Comparison of ENCODE assay signal across 7 mouse cellular contexts in genomic region chr3:87620218-87620891, GRCm38 (mm10). TPM values are rescaled to one million over a fixed set of nuclear protein-coding genes. Genes with fewer than 3 reads are reported as not detected.
DNase-seq lines count a peak whose midpoint lies in the region; ATAC-seq and TF ChIP-seq lines count a peak whose summit lies in the region.

No protein-coding gene starts in this region.

- H3K36me3 ChIP-seq in forebrain, embryonic 13.5 days (ENCODE audit: poor library complexity, severe bottlenecking) = 0 out of 2 replicates have a peak, but pooled peaks cover 2% of the 10 kb centered on the region
- H3K36me3 ChIP-seq in limb, embryonic 15.5 days = no peaks in the 10 kb centered on the region
- H3K36me3 ChIP-seq in stomach, embryonic 15.5 days = no peaks in the 10 kb centered on the region

- H3K4me2 ChIP-seq in forebrain, embryonic 13.5 days = peak overlapping the region; percentile 98
- peak overlapping the region; percentile 80 for H3K4me2 ChIP-seq in limb, embryonic 15.5 days
- peak overlapping the region; percentile 90 for H3K4me2 ChIP-seq in stomach, embryonic 15.5 days

- H3K4me3 ChIP-seq in lung, adult 2 months (replicated peaks; ENCODE audit: extremely low read depth, low read depth, low read length) = peak overlapping the region; percentile 35
- peak overlapping the region; percentile 80 for H3K4me3 ChIP-seq in forebrain, embryonic 13.5 days
- peak overlapping the region; percentile 80 for H3K4me3 ChIP-seq in limb, embryonic 15.5 days
- peak overlapping the region; percentile 29 for H3K4me3 ChIP-seq in stomach, embryonic 15.5 days (replicated peaks)

- no peak for TF ChIP-seq POLR2A in lung, adult 2 months (IDR thresholded peaks at IDR 0.05; ENCODE audit: borderline replicate concordance, extremely low read depth, low read depth, low read length)

- no peak for DNase-seq in lung, adult 2 months
- no peak for DNase-seq in lung, postnatal 4 days
- DNase-seq in embryo, embryonic 9.5 days (ENCODE audit: extremely low spot score) = no peak
- no peak for DNase-seq in cerebellum, postnatal 14 days

- no peak for ATAC-seq in forebrain, embryonic 13.5 days
- ATAC-seq in limb, embryonic 15.5 days (ENCODE audit: insufficient number of reproducible peaks, low FRiP score, low TSS enrichment, low read depth) = no peak
- no peak for ATAC-seq in stomach, embryonic 15.5 days (ENCODE audit: insufficient read depth, low FRiP score, low read depth)

- H3K4me1 ChIP-seq in lung, adult 2 months (ENCODE audit: control insufficient read depth, insufficient read depth, low read length) = peaks cover 28% of the 10 kb centered on the region
- H3K4me1 ChIP-seq in forebrain, embryonic 13.5 days = peaks cover 58% of the 10 kb centered on the region
- peaks cover 36% of the 10 kb centered on the region for H3K4me1 ChIP-seq in limb, embryonic 15.5 days
- peaks cover 25% of the 10 kb centered on the region for H3K4me1 ChIP-seq in stomach, embryonic 15.5 days

- no peak overlapping the region for H3K27ac ChIP-seq in forebrain, embryonic 13.5 days
- no peak overlapping the region for H3K27ac ChIP-seq in limb, embryonic 15.5 days
- no peak overlapping the region for H3K27ac ChIP-seq in stomach, embryonic 15.5 days

- H3K27me3 ChIP-seq in forebrain, embryonic 13.5 days = no peaks in the 10 kb centered on the region
- no peaks in the 10 kb centered on the region for H3K27me3 ChIP-seq in limb, embryonic 15.5 days
- no peaks in the 10 kb centered on the region for H3K27me3 ChIP-seq in stomach, embryonic 15.5 days (replicated peaks)

- no peak for TF ChIP-seq CTCF in lung, adult 2 months (IDR thresholded peaks at IDR 0.05; ENCODE audit: insufficient read depth, low read length)

- no peaks in the 10 kb centered on the region for H3K9me3 ChIP-seq in forebrain, embryonic 13.5 days (replicated peaks)
- H3K9me3 ChIP-seq in limb, embryonic 15.5 days = no peaks in the 10 kb centered on the region
- H3K9me3 ChIP-seq in stomach, embryonic 15.5 days = no peaks in the 10 kb centered on the region

- peak overlapping the region; percentile 63 for H3K9ac ChIP-seq in forebrain, embryonic 13.5 days
- H3K9ac ChIP-seq in limb, embryonic 15.5 days = no peak overlapping the region
- peak overlapping the region; percentile 16 for H3K9ac ChIP-seq in stomach, embryonic 15.5 days

- WGBS in lung, adult 2 months = 30% methylated on average over 7 of the region's 7 CpGs
- 65% methylated on average over 7 of the region's 7 CpGs for WGBS in forebrain, embryonic 13.5 days
- 62% methylated on average over 7 of the region's 7 CpGs for WGBS in limb, embryonic 15.5 days
- 37% methylated on average over 7 of the region's 7 CpGs for WGBS in stomach, embryonic 15.5 days

RNA-seq across cellular contexts. Expression of gene Arhgef11, which starts 3.0 kb away (rescaled TPM):
- 32.9 and 53.8 TPM in 2 replicates for polyA plus RNA-seq in lung, adult 2 months (2012; rRNA removed)
- polyA plus RNA-seq in forebrain, embryonic 13.5 days (2015; fragmentation: Nextera tagmentation; extraction: Ambion mirVana) = 18.2 and 20.4 TPM in 2 replicates
- polyA plus RNA-seq in limb, embryonic 15.5 days (2015; fragmentation: Nextera tagmentation; extraction: Ambion mirVana) = 15.3 and 17.0 TPM in 2 replicates
- 14.4 and 17.3 TPM in 2 replicates for polyA plus RNA-seq in stomach, embryonic 15.5 days (2015; fragmentation: Nextera tagmentation; extraction: Ambion mirVana)

Comparison
In these comparisons a context has a peak if more than half of its experiments do, and no peak if none do; other contexts are left out.
1. H3K4me3 ChIP-seq: peak in every context shown above with its lines; median percentile 80 in forebrain, embryonic 13.5 days; 80 in limb, embryonic 15.5 days; 35 in lung, adult 2 months; 29 in stomach, embryonic 15.5 days.